Mouse (Mus musculus) forebrain, embryonic 14.5 days (tissue): ENCODE results near the gene Utp14a. TPM values are rescaled to one million over a fixed set of nuclear protein-coding genes. Genes with fewer than 3 reads are reported as not detected.

Experiments
- ATAC-seq: fragments of 200-750 bp; cut with Nextera tagmentation; 2 replicates; pipeline ENCODE4 v1.8.0; 2017; ENCODE audit warnings: mild to moderate bottlenecking, moderate library complexity
- DNase-seq: peaks from one replicate; pipeline ENCODE4 v3.0.0-alpha.2; 2015; ENCODE audit warnings: low spot score
- H3K27ac ChIP-seq: fragments of 300-500 bp; sonication (generic); 2 replicates; pipeline ENCODE4 v1.5.1; 2014; ENCODE audit warnings: low read depth, mild to moderate bottlenecking, control low read depth, low read length, moderate library complexity
- H3K27me3 ChIP-seq: fragments of 300-500 bp; sonication (generic); replicated peaks from 2 replicates; pipeline ENCODE4 v1.6.1; 2014; ENCODE audit warnings: low read length, control low read depth, mixed read lengths; ENCODE audit not compliant: control insufficient read depth, insufficient read depth
- H3K36me3 ChIP-seq: fragments of 300-500 bp; sonication (generic); 2 replicates; pipeline ENCODE4 v1.6.1; 2014; ENCODE audit warnings: low read length, control low read depth; ENCODE audit not compliant: control insufficient read depth, insufficient read depth
- H3K4me1 ChIP-seq: fragments of 300-500 bp; sonication (generic); 2 replicates; pipeline ENCODE4 v1.6.1; 2014; ENCODE audit warnings: antibody characterized with exemption, low read length, control low read depth; ENCODE audit not compliant: control insufficient read depth, insufficient read depth
- H3K4me2 ChIP-seq: fragments of 300-500 bp; sonication (generic); 2 replicates; pipeline ENCODE4 v1.6.1; 2014; ENCODE audit warnings: mild to moderate bottlenecking, control low read depth, low read length
- H3K4me3 ChIP-seq: fragments of 300-500 bp; sonication (generic); 2 replicates; pipeline ENCODE4 v1.5.1; 2014; ENCODE audit warnings: low read depth, low read length, control low read depth
- H3K9ac ChIP-seq: fragments of 300-500 bp; sonication (generic); 2 replicates; pipeline ENCODE4 v1.6.1; 2014; ENCODE audit warnings: mild to moderate bottlenecking, low read length, control low read depth, moderate library complexity
- H3K9me3 ChIP-seq: fragments of 300-500 bp; sonication (generic); replicated peaks from 2 replicates; pipeline ENCODE4 v1.6.1; 2016; ENCODE audit warnings: low read length, control low read depth, mixed read lengths; ENCODE audit not compliant: control insufficient read depth
- WGBS: fragments of 180-500 bp; shearing (Covaris S2); extraction: QIAGEN DNeasy Blood & Tissue Kit; methylation state at CpG from one replicate; pipeline ENCODE4 v1.1.7; 2014; 5-methylcytosine and 5-hydroxymethylcytosine counted together
- polyA plus RNA-seq: library from polyadenylated mRNA; unstranded; fragments of >200 nt; fragmentation: Nextera tagmentation; extraction: Ambion mirVana; gene quantifications from 2 replicates; pipeline ENCODE4 v1.2.1, GENCODE M21; 2014

The Utp14a gene
- polyA plus RNA-seq, 1 experiment from 2014 or later: 17.9 TPM

DNA sequence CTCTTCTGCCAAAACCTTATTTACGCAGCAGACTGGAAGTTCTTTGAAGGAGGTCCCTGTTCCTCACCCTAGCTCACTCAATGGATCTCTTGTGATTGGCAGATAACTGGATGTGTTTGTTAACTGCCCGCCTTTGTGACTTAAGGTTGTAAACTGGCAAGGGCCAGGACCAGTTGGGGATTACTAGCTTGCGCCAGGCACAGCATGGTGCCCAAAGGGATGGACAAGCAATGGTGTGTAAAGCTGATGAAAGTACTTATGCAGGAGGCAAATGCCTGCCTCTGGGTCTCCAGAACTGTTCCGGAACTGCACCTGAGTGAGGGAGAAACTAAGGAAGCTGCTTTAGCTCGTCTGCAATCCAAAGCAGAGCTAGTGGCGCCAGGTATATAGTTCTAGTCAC, 29.8 kb downstream of the Utp14a start:
- DNase-seq: no peak
- ATAC-seq: no peak
- Histone ChIP-seq H3K4me1 (no peaks in the 10 kb centered on the region), H3K9ac (no peak overlapping the region), H3K4me3 (no peak overlapping the region), H3K27ac (no peak overlapping the region), H3K9me3 (no peaks in the 10 kb centered on the region), H3K27me3 (no peaks in the 10 kb centered on the region), H3K36me3 (peaks cover 3% of the 10 kb centered on the region; the same call in 1 of the 2 replicates), H3K4me2 (no peak overlapping the region)
- 40% methylated on average over 6 of the region's 6 CpGs for WGBS

DNA sequence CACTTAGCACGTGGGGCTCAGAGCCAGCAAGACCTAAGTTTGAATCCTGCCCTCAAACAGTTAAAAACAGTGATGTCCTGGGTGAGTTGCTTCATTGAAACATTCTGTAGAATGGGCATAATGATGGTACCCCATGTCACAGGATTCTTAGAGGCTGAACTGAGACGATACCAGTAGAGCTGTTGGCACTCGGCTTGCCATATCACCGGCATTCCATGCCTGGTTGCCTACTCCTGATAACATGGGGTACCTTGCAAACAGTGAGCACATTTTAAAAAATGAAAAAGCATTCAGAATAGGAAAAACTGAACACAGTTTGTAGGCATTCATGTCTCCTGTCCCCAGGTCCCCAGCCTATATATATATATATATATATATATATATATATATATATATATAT, 31.3 kb downstream of the Utp14a start:
- 77% methylated on average over 4 of the region's 4 CpGs for WGBS

DNA sequence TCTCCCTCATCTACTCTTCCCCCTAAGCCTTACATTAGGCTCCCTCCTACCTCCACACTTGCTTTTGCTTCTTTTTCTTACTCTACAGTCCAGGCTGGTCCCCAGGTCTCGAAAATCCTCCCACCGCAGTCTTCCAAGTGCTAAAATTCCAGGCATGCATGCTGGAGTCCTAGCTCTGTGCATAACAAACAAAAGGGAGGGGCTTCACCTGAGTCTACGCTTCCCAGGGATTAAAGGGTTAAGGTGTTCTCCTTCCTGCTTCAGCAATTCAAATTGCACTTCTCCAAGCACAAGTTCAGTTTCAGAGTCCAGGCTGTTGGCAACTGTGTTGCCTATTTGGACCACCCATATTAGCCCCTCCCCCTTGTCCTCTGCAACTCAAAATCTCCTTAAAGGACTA, 34.8 kb downstream of the Utp14a start:
- Histone ChIP-seq H3K4me2 (no peak overlapping the region), H3K4me1 (no peaks in the 10 kb centered on the region), H3K9ac (no peak overlapping the region), H3K4me3 (no peak overlapping the region), H3K27ac (no peak overlapping the region), H3K9me3 (no peaks in the 10 kb centered on the region), H3K36me3 (no peaks in the 10 kb centered on the region), H3K27me3 (no peaks in the 10 kb centered on the region)
- ATAC-seq (no peak), DNase-seq (no peak)
- WGBS: 50% methylated on average over 3 of the region's 3 CpGs

More for the DNA sequence above, 31.3 kb downstream of the Utp14a start:
- Histone ChIP-seq H3K9ac (no peak overlapping the region), H3K4me1 (no peaks in the 10 kb centered on the region), H3K36me3 (no peaks in the 10 kb centered on the region), H3K27me3 (no peaks in the 10 kb centered on the region), H3K27ac (no peak overlapping the region), H3K9me3 (no peaks in the 10 kb centered on the region), H3K4me3 (no peak overlapping the region), H3K4me2 (no peak overlapping the region)
- no peak for DNase-seq
- no peak for ATAC-seq

DNA sequence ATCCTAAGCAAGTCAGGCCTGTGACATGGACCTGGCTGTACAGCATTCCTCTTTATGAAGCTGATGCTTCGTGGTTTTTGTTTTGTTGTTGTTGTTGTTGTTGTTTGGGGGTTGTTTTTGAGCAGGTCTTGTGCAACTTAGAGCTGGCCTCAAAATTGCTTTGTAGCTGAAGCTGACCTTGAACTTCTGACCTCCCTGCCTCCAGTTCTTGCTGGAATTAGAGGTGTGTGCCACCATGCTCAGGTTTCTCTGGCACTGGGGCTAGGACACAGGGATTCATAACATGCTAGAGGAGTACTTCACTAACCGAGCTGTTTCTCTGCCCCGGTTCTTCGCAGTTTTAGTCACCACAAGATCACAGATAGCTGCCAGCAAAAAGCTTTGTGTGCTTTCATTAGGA, 48.7 kb downstream of the Utp14a start:
- H3K4me3 ChIP-seq: no peak overlapping the region
- DNase-seq (no peak), ATAC-seq (no peak)
- 85% methylated on average over 4 of the region's 4 CpGs for WGBS
- no peak overlapping the region for H3K27ac ChIP-seq
- no peak overlapping the region for H3K4me2 ChIP-seq
- no peaks in the 10 kb centered on the region for H3K9me3 ChIP-seq
- H3K36me3 ChIP-seq: no peaks in the 10 kb centered on the region
- no peak overlapping the region for H3K9ac ChIP-seq
- H3K27me3 ChIP-seq: no peaks in the 10 kb centered on the region
- H3K4me1 ChIP-seq: no peaks in the 10 kb centered on the region

DNA sequence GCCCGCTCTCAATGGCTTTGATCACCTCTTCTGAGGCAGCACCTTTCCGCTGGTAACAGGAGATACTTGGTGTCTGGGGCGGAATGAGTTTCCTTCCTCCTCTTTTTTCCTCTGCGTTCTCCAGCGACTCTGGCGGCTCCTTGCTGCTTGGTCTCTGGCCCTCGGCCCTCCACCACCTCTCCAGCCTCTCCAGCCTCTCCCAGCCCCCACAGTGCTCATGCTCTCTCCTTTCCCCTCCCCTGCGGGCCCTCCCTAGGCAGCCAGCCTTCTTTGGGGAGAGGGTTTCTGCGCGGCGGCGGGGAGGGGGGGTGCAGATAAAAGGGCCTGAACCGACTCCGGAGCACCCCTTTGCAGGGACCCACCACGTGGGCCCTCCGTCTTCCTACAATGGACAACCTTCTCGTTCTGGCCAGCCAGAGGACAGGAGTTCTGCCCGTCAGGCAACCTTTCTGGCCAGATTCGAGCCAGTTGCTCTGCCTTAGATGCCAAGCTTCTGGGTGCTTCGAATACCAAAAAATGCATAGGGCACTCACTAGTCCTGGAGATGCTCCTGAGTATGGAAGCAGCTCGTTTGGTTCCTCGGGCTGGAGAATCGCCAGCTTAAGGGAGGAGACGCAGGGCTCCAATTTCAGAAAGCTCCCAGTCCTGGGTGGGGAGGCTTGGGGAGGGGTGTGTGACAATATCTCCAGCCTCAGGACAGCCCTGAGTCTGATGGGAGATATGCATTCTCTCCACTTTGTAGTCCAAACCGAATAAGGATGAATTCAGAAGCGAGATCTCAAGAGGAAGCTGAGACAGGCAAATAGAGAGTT, 54.2 kb downstream of the Utp14a start:
- H3K9ac ChIP-seq: peak overlapping the region; percentile 32; the same call in 1 of the 2 replicates
- no peaks in the 10 kb centered on the region for H3K36me3 ChIP-seq
- H3K27ac ChIP-seq: no peak overlapping the region
- H3K4me2 ChIP-seq: peak overlapping the region; percentile 46
- no peaks in the 10 kb centered on the region for H3K9me3 ChIP-seq
- WGBS: 30% methylated on average over 26 of the region's 26 CpGs
- no peaks in the 10 kb centered on the region for H3K27me3 ChIP-seq
- DNase-seq (no peak), ATAC-seq (no peak)
- no peak overlapping the region for H3K4me3 ChIP-seq
- H3K4me1 ChIP-seq: no peaks in the 10 kb centered on the region; the same call in 1 of the 2 replicates

DNA sequence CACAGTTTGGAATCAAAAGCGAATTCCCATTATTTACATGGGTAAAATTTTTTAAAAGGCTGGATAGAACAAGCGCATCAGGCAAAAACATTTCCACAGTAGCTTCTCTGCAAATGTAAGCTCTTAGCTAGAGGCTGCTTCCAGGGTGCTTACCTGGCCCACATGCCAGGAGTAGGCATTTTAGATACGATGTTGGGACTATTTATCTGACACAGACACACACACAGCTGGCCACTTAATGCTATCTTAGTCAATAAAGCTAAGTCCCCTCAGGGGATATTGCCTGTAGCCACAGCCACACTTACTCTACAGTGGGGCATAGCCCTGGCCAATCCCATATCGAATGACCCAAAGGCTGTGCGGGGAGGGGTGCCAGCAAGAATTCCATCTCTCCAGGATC, 55.1 kb downstream of the Utp14a start:
- Histone ChIP-seq H3K36me3 (no peaks in the 10 kb centered on the region), H3K9me3 (no peaks in the 10 kb centered on the region), H3K4me3 (no peak overlapping the region), H3K4me2 (no peak overlapping the region), H3K27ac (no peak overlapping the region), H3K4me1 (no peaks in the 10 kb centered on the region; the same call in 1 of the 2 replicates), H3K27me3 (no peaks in the 10 kb centered on the region), H3K9ac (no peak overlapping the region)
- no peak for ATAC-seq
- DNase-seq: no peak
- WGBS: 85% methylated on average over 5 of the region's 5 CpGs

DNA sequence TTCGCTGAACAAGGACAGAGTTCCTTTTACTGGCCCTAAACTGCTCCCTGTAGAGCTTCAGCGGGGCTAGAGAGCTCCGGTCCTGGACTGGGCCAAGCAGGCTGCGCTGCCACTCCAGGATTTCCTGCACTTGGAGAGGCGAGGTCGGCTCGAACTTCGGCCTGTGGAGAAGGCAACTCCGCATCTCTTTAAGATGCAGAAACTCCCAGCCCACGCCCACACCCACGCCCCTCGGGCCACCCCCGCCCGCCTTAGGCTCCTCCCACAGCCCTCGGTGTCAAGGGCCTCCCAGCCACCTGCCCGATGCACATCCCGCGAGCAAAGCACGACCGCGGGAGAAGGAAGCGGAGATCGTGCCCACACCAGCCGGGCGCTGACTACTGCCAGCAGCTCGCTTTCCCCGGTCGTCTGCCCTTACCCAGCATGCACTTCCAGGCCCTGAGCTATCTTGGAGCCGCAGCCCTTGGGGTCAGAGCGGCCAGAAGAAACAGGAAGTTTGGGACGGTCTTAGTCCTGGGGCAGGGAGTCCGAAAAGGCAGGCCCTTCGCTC, 57.9 kb downstream of the Utp14a start:
- Histone ChIP-seq H3K4me2 (peak overlapping the region; percentile 56), H3K9me3 (no peaks in the 10 kb centered on the region), H3K36me3 (no peaks in the 10 kb centered on the region), H3K4me3 (peak overlapping the region; percentile 33), H3K9ac (peak overlapping the region; percentile 33; the same call in 1 of the 2 replicates), H3K27me3 (no peaks in the 10 kb centered on the region), H3K27ac (no peak overlapping the region), H3K4me1 (no peaks in the 10 kb centered on the region; the same call in 1 of the 2 replicates)
- ATAC-seq (peak; percentile 81), DNase-seq (peak; percentile 59)
- WGBS: 16% methylated on average over 33 of the region's 33 CpGs

DNA sequence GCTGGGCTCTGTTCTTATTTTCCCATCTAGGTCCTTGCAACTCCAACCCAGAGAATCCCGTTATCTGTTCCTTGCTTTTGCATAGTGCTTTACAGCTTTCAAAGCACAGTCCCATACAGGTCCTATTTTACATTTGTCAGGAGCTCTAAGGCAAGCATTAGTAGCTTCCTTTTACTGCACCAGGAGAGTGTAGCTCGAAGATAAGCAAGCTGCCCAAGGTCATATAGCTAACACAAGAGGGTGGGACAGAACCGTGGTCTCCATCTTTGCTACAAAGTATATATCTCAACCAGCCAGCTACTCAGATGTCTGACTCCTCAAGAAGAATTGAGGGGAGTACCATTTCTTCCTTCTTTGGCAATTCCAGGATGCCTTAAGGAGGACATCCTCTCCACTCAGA, 60.8 kb downstream of the Utp14a start:
- no peak overlapping the region for H3K4me2 ChIP-seq
- H3K27me3 ChIP-seq: no peaks in the 10 kb centered on the region
- H3K27ac ChIP-seq: no peak overlapping the region
- no peak overlapping the region for H3K9ac ChIP-seq
- ATAC-seq (no peak), DNase-seq (no peak)
- H3K36me3 ChIP-seq: no peaks in the 10 kb centered on the region
- H3K4me3 ChIP-seq: no peak overlapping the region
- no peaks in the 10 kb centered on the region; the same call in 1 of the 2 replicates for H3K4me1 ChIP-seq
- no peaks in the 10 kb centered on the region for H3K9me3 ChIP-seq
- 76% methylated on average over 3 of the region's 3 CpGs for WGBS

DNA sequence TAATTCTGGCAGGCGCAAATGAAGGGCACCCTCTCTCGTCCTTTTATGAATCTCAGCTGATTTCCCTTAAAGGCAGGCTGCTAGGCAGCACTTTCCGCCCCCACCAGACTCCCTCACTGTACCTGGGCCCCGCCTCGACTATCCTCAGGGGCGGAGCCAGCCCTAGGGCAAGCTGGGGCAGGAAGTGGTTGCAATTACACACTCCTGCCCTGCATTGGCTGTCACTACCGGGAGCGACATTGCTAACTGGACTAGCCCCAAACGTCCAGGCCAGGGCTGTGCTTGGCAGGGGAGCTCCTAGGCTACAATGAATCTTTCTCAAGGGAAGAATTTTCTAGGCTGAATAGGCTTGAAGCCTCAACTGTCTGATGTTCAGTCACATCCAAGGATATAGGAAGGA, 61.5 kb downstream of the Utp14a start:
- DNase-seq: no peak
- Histone ChIP-seq H3K9me3 (no peaks in the 10 kb centered on the region), H3K27me3 (no peaks in the 10 kb centered on the region), H3K4me2 (no peak overlapping the region), H3K27ac (no peak overlapping the region), H3K4me1 (no peaks in the 10 kb centered on the region; the same call in 1 of the 2 replicates), H3K9ac (no peak overlapping the region), H3K4me3 (no peak overlapping the region), H3K36me3 (no peaks in the 10 kb centered on the region)
- ATAC-seq: no peak
- WGBS: 34% methylated on average over 9 of the region's 9 CpGs
